Mouse (Mus musculus) limb, embryonic 12.5 days (tissue): ENCODE measurements around the gene Tmprss11f. TPM values are rescaled to one million over a fixed set of nuclear protein-coding genes. Genes with fewer than 3 reads are reported as not detected.

Experiments
- ATAC-seq: fragments of 200-750 bp; cut with Nextera tagmentation; 2 replicates; pipeline ENCODE4 v1.8.0; 2017; ENCODE audit warnings: low read depth, moderate TSS enrichment; ENCODE audit not compliant: insufficient number of reproducible peaks, insufficient read depth, low FRiP score, low TSS enrichment
- H3K27ac ChIP-seq: fragments of 300-500 bp; sonication (generic); 2 replicates; pipeline ENCODE4 v1.5.1; 2016; ENCODE audit warnings: mild to moderate bottlenecking, moderate library complexity
- H3K27me3 ChIP-seq: fragments of 300-500 bp; sonication (generic); 2 replicates; pipeline ENCODE4 v1.6.1; 2016; ENCODE audit warnings: mild to moderate bottlenecking, moderate library complexity
- H3K36me3 ChIP-seq: fragments of 300-500 bp; sonication (generic); 2 replicates; pipeline ENCODE4 v1.6.1; 2016; ENCODE audit warnings: mild to moderate bottlenecking, moderate library complexity
- H3K4me1 ChIP-seq: fragments of 300-500 bp; sonication (generic); replicated peaks from 2 replicates; pipeline ENCODE4 v1.6.1; 2016
- H3K4me2 ChIP-seq: fragments of 300-500 bp; sonication (generic); 2 replicates; pipeline ENCODE4 v1.6.1; 2016; ENCODE audit warnings: mild to moderate bottlenecking, moderate library complexity
- H3K4me3 ChIP-seq: fragments of 300-500 bp; sonication (generic); replicated peaks from 2 replicates; pipeline ENCODE4 v1.5.1; 2016; ENCODE audit warnings: mild to moderate bottlenecking
- H3K9ac ChIP-seq: fragments of 300-500 bp; sonication (generic); replicated peaks from 2 replicates; pipeline ENCODE4 v1.6.1; 2016; ENCODE audit warnings: mild to moderate bottlenecking, moderate library complexity
- H3K9me3 ChIP-seq: fragments of 300-500 bp; sonication (generic); 2 replicates; pipeline ENCODE4 v1.6.1; 2016; ENCODE audit warnings: mild to moderate bottlenecking, moderate library complexity
- WGBS: fragments of 180-500 bp; shearing (Covaris S2); methylation state at CpG from one replicate; pipeline ENCODE4 v1.1.7; 2016; 5-methylcytosine and 5-hydroxymethylcytosine counted together
- polyA plus RNA-seq: library from polyadenylated mRNA; unstranded; fragments of >200 nt; fragmentation: Nextera tagmentation; extraction: Ambion mirVana; gene quantifications from 2 replicates; pipeline ENCODE4 v1.2.1, GENCODE M21; 2016

The Tmprss11f gene
- polyA plus RNA-seq, 1 experiment from 2014 or later: 0.05 TPM

DNA sequence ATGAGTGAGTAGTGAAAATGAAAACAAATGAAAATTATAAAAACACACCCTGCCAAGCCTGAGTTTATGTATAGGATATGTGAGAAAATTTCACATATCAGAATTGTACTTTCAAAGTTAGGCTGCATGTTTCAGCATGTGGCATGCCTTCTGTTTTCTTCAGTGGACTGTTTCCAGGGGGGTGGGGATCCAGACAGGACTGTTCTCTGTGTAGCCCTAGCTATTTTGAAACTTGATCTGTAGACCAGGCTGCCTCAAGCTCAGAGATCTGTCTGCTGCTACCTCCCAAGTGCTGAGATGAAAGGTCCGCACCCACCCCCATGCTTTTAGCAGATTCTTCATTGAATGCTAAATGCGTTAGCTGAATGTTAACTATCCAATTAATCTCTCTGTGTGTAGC lies 103.5 kb downstream of the Tmprss11f start:
- Histone ChIP-seq H3K4me1 (no peaks in the 10 kb centered on the region), H3K4me2 (no peak overlapping the region), H3K4me3 (no peak overlapping the region), H3K27me3 (no peaks in the 10 kb centered on the region), H3K27ac (no peak overlapping the region), H3K36me3 (no peaks in the 10 kb centered on the region), H3K9ac (no peak overlapping the region), H3K9me3 (no peaks in the 10 kb centered on the region)
- ATAC-seq: no peak
- WGBS: 62% methylated on average over 2 of the region's 2 CpGs

DNA sequence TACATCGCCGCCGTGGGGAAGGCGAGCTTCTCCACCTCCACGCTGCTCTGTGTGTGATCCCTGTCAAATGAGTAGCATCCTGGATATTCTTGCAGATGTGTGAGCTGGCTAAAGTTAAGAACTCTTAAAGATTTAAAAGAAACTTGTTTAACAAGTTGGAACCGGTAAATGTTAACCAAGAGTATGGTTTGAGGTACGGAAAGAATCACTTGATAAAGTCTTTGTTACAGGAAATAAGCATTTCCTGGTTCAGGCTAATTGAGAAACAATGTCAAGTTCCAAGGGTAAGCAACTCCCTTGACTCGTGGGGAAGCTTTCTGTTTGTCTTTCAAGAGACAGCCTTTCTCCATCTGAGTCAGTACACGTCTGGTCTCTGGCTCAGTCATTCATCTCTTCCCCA lies 113.7 kb downstream of the Tmprss11f start, which contains the start of gene Tmprss11g:
Tmprss11g (minus strand) TSS at position 101 of the 400 bp plus-strand sequence.
- Histone ChIP-seq H3K4me3 (no peak within 1 kb of the TSS), H3K27me3 (no peaks in the 10 kb centered on the region), H3K4me2 (no peak within 1 kb of the TSS), H3K36me3 (no peaks in the 10 kb centered on the region), H3K9me3 (no peaks in the 10 kb centered on the region), H3K27ac (no peak within 1 kb of the TSS), H3K4me1 (no peaks in the 10 kb centered on the region), H3K9ac (no peak within 1 kb of the TSS)
- WGBS: 76% methylated on average over 9 of the region's 9 CpGs
- no peak for ATAC-seq

DNA sequence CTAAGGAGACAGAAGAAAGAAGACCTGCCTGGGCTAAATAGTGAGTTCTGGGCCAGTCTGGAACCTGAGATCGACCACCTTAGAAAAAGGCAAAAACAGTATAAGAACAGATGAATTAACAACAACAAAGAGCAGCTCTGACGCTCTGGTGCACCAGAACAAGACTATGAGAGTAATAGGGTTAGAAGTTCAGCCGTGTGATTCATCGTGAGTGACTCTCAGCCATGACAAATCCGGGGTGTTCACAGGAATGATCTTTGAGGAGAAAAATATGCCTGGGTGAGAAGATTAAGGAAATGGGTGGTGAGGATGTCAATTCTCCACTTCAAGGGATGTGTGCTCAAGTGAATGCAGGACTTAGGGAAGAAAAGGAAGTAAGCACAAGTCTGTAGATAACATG lies 120.7 kb downstream of the Tmprss11f start:
- no peaks in the 10 kb centered on the region for H3K27me3 ChIP-seq
- H3K27ac ChIP-seq: no peak overlapping the region
- no peaks in the 10 kb centered on the region for H3K36me3 ChIP-seq
- H3K4me1 ChIP-seq: no peaks in the 10 kb centered on the region
- H3K9ac ChIP-seq: no peak overlapping the region
- no peaks in the 10 kb centered on the region for H3K9me3 ChIP-seq
- WGBS: 79% methylated on average over 5 of the region's 5 CpGs
- H3K4me2 ChIP-seq: no peak overlapping the region
- ATAC-seq: no peak
- no peak overlapping the region for H3K4me3 ChIP-seq

DNA sequence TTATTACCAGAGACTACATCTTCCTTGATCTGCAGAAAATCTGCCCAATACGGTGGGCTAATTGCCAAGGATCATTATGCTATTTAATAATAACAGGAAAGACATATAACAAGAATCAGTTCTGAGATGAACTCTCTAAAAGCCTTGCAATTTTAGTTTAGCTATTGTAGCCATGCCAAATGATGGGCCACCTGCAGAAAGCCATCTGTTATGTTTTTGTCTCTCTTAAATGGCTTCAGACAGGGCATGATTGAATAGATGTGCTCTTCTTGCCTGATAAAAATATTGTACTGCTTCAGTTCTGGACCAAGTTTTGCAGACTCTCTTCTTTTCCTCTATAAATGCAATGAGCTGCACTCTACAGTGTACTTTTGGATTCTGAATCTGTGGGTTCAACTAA lies 138.8 kb downstream of the Tmprss11f start:
- Histone ChIP-seq H3K4me1 (no peaks in the 10 kb centered on the region), H3K36me3 (no peaks in the 10 kb centered on the region), H3K27ac (no peak overlapping the region), H3K4me3 (no peak overlapping the region), H3K9me3 (no peaks in the 10 kb centered on the region), H3K9ac (no peak overlapping the region), H3K27me3 (no peaks in the 10 kb centered on the region), H3K4me2 (no peak overlapping the region)
- no peak for ATAC-seq
- 77% methylated on average over 1 of the region's 1 CpGs for WGBS

DNA sequence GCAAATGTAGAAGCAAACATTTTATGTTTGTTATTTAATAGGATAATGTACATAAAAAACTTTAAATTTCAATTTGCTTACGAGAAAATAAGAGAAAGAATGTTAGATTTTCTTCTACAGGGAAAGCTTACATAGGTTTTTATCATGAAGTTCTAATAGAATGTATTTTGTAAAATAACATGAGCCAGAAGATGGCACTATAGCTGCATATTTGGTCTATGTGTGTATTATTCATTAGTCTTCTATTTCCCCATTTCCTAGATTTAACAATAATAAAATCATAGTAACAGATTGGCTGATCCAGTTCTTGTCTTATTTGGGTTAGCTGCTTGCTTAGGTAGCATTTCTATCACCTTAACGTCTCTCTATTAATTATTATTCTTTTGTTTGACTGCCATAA lies 149.7 kb downstream of the Tmprss11f start:
- H3K4me3 ChIP-seq: no peak overlapping the region
- no peaks in the 10 kb centered on the region for H3K4me1 ChIP-seq
- no peak overlapping the region for H3K4me2 ChIP-seq
- no peak overlapping the region for H3K9ac ChIP-seq
- no peak overlapping the region for H3K27ac ChIP-seq
- WGBS: 78% methylated on average over 2 of the region's 2 CpGs
- no peaks in the 10 kb centered on the region for H3K27me3 ChIP-seq
- ATAC-seq: no peak
- no peaks in the 10 kb centered on the region for H3K36me3 ChIP-seq
- no peaks in the 10 kb centered on the region for H3K9me3 ChIP-seq

DNA sequence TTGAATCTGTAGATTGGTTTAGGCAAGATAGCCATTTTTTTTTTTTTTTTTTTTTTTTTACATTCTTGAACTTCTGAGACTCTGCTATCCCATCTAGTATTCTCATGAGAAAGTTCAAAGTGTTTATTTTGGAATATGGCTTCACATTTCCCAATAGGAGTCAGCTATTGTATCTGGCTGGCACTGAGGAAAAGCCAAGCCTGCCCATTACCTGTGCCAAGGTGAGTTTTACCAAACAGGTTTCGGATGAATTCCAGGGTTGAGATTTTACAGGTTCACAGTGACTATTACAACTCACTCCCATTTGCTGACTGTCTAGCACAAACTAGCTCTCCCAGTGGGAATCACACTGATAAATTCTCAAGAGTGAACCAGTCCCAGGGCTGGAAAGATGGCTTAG lies 150.2 kb downstream of the Tmprss11f start:
- H3K27ac ChIP-seq: no peak overlapping the region
- no peaks in the 10 kb centered on the region for H3K4me1 ChIP-seq
- 82% methylated on average over 1 of the region's 1 CpGs for WGBS
- no peaks in the 10 kb centered on the region for H3K27me3 ChIP-seq
- no peak overlapping the region for H3K4me2 ChIP-seq
- no peak overlapping the region for H3K9ac ChIP-seq
- no peaks in the 10 kb centered on the region for H3K36me3 ChIP-seq
- no peak overlapping the region for H3K4me3 ChIP-seq
- H3K9me3 ChIP-seq: no peaks in the 10 kb centered on the region
- no peak for ATAC-seq

DNA sequence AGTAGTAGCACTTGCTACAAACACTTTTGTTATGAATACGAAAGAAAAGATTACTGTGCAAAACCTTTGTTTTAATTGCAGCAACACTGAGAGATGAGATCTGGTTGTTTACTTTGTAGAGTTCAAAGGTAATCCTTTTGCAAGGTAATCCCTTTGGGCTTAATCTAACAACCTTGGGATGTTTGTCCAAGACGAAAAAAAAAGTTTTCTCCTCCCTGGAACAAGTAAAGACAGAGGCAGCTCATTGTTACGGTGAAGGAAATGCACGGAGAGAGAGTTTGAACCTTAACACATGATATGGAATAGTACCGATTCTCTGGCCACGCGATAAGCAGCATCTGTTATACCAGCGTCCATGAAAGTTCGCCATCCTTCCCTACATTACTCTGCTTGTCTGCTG lies 158.4 kb downstream of the Tmprss11f start:
- Histone ChIP-seq H3K4me1 (no peaks in the 10 kb centered on the region), H3K4me2 (no peak overlapping the region), H3K36me3 (no peaks in the 10 kb centered on the region), H3K4me3 (no peak overlapping the region), H3K27me3 (no peaks in the 10 kb centered on the region), H3K9ac (no peak overlapping the region), H3K9me3 (no peaks in the 10 kb centered on the region), H3K27ac (no peak overlapping the region)
- 85% methylated on average over 9 of the region's 9 CpGs for WGBS
- no peak for ATAC-seq

Other genes with a start within 250 kb of the Tmprss11f start
- not detected in 2 replicates for gene Tmprss11a, start 163.4 kb downstream of the Tmprss11f start, polyA plus RNA-seq
- not detected in 2 replicates for gene Tmprss11g, start 113.8 kb downstream of the Tmprss11f start, polyA plus RNA-seq
- not detected in 2 replicates for gene Tmprss11b, start 43.9 kb upstream of the Tmprss11f start, polyA plus RNA-seq
- gene Tmprss11e, start 113.4 kb upstream of the Tmprss11f start, polyA plus RNA-seq: not detected in 2 replicates
- 47.6 and 55.3 TPM in 2 replicates for gene Ythdc1, start 171.8 kb upstream of the Tmprss11f start, polyA plus RNA-seq